8 mouse cellular contexts compared by ENCODE assay signal in the genomic region with DNA sequence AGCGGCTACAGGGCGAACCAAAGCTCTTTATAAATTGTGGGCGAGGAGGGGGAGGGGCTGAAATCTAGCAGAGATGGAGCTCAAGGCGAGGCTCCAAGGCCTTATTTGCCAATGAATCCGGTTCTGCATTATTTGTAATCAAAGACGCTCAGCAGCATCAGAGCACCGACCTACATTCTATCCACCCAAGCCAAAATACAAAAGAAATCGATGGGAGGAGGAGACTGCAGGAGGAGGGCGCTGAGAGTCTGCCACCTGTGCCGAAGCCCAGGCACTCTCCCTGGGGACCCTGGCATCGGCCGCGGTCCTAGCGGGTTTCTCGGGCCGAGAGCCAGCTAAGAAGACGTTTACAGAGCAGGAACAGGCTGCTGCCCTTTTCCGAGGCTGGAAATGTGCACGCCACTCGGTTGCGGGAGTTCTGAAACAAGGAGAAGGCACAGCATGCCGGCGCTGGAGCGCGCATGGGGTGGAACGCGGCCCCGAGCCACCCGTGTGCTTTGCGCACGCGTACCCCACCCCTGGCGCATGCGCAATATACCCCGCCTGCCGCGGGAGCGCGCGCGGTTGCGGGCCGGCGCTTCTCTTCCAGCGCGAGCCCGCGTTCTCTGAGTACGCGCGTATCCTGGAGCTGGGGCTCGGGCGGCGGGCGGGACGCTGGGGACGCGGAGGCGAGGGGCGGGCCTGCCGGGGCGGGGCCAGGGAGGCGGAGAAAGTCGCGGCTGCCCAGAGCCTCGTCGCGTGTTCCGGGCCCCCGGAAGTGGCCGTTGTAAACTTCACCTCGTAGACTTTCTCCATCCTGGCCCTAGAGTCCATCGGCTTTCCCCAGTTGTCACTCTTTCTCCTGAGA. TPM values are rescaled to one million over a fixed set of nuclear protein-coding genes. Genes with fewer than 3 reads are reported as not detected.
DNase-seq lines count a peak whose midpoint lies in the region; ATAC-seq and TF ChIP-seq lines count a peak whose summit lies in the region.

A gene (plus strand): TSS at position 703 of the 847 bp plus-strand sequence.

- H3K9me3 ChIP-seq in ES-Bruce4 (replicated peaks; ENCODE audit: control insufficient read depth, insufficient read depth, low read length, poor library complexity, severe bottlenecking), result no peaks in the 10 kb centered on the region
- no peaks in the 10 kb centered on the region for H3K9me3 ChIP-seq in forebrain, embryonic 14.5 days (replicated peaks; ENCODE audit: control insufficient read depth, low read length)

- DNase-seq in forebrain, embryonic 14.5 days (ENCODE audit: low spot score), result peak; percentile 98
- peak; percentile 89 for DNase-seq in heart, postnatal 25 days (ENCODE audit: low spot score)
- peak; percentile 91 to 94 for DNase-seq in layer of hippocampus, adult 18-20 months (ENCODE audit: low spot score in 2 of 2)
- DNase-seq in lung, adult 2 months, result peak; percentile 88
- peak; percentile 90 to 92 for DNase-seq in thymus, adult 18-20 months

- no peaks in the 10 kb centered on the region for H3K36me3 ChIP-seq in ES-Bruce4 (ENCODE audit: control insufficient read depth, insufficient read depth, low read length, poor library complexity, severe bottlenecking)
- H3K36me3 ChIP-seq in forebrain, embryonic 14.5 days (ENCODE audit: control insufficient read depth, insufficient read depth, low read length), result no peaks in the 10 kb centered on the region

- H3K4me2 ChIP-seq in forebrain, embryonic 14.5 days (ENCODE audit: low read length), result peak within 1 kb of the TSS; percentile 85

- TF ChIP-seq CTCF in ES-Bruce4 (IDR thresholded peaks at IDR 0.05; ENCODE audit: low read depth, low read length), result no peak
- TF ChIP-seq CTCF in lung, adult 2 months (IDR thresholded peaks at IDR 0.05; ENCODE audit: insufficient read depth, low read length), result no peak

- peak within 1 kb of the TSS; percentile 92 for H3K4me3 ChIP-seq in ES-Bruce4 (ENCODE audit: low read depth, low read length)
- peak within 1 kb of the TSS; percentile 70 for H3K4me3 ChIP-seq in forebrain, embryonic 14.5 days (ENCODE audit: low read depth, low read length)
- peak within 1 kb of the TSS; percentile 92 for H3K4me3 ChIP-seq in lung, adult 2 months (replicated peaks; ENCODE audit: extremely low read depth, low read depth, low read length)

- peak; percentile 93 for ATAC-seq in cerebellum, adult (ENCODE audit: insufficient number of reproducible peaks, low FRiP score, low TSS enrichment)
- peak; percentile 94 for ATAC-seq in forebrain, embryonic 14.5 days
- peak; percentile 92 for ATAC-seq in neutrophil, adult 5-6 weeks (ENCODE audit: extremely low read depth, insufficient number of reproducible peaks, low FRiP score, poor library complexity, severe bottlenecking)

- intact Hi-C loops in heart, postnatal 25 days (cut with DNase I), result loop anchor here (2.0 to 5.0 kb wide), 3 partner anchors 36 to 108 kb away; a partner anchor contains a TSS

- H3K9ac ChIP-seq in ES-Bruce4 (ENCODE audit: low read depth, poor library complexity, severe bottlenecking), result peak within 1 kb of the TSS; percentile 69
- peak within 1 kb of the TSS; percentile 85 for H3K9ac ChIP-seq in forebrain, embryonic 14.5 days (ENCODE audit: low read length)

- peak; percentile 83 for TF ChIP-seq POLR2A in ES-Bruce4 (IDR thresholded peaks at IDR 0.05; ENCODE audit: insufficient read depth, low read length)
- peak; percentile 94 for TF ChIP-seq POLR2A in lung, adult 2 months (IDR thresholded peaks at IDR 0.05; ENCODE audit: borderline replicate concordance, extremely low read depth, low read depth, low read length)

- peak within 1 kb of the TSS; percentile 94 for H3K27ac ChIP-seq in ES-Bruce4 (ENCODE audit: insufficient read depth, low read length)
- H3K27ac ChIP-seq in forebrain, embryonic 14.5 days (ENCODE audit: low read depth, low read length), result peak within 1 kb of the TSS; percentile 100

- no peaks in the 10 kb centered on the region for H3K27me3 ChIP-seq in ES-Bruce4 (ENCODE audit: control insufficient read depth, insufficient read depth, low read length, poor library complexity, severe bottlenecking)
- H3K27me3 ChIP-seq in forebrain, embryonic 14.5 days (replicated peaks; ENCODE audit: control insufficient read depth, insufficient read depth, low read length), result no peaks in the 10 kb centered on the region

- no peak for TF ChIP-seq EP300 in ES-Bruce4 (IDR thresholded peaks at IDR 0.05; ENCODE audit: insufficient read depth, low read depth, low read length)

- H3K4me1 ChIP-seq in ES-Bruce4 (ENCODE audit: control insufficient read depth, insufficient read depth, low read length), result peaks cover 1% of the 10 kb centered on the region
- H3K4me1 ChIP-seq in forebrain, embryonic 14.5 days (ENCODE audit: control insufficient read depth, insufficient read depth, low read length), result peaks cover 8% of the 10 kb centered on the region
- H3K4me1 ChIP-seq in lung, adult 2 months (ENCODE audit: control insufficient read depth, insufficient read depth, low read length), result no peaks in the 10 kb centered on the region; the same call in 1 of the 2 replicates

- under 1% methylated on average over 69 of the region's 73 CpGs for WGBS in forebrain, embryonic 14.5 days
- under 1% methylated on average over 73 of the region's 73 CpGs for WGBS in lung, adult 2 months

RNA-seq across cellular contexts. Expression of the gene that starts here (rescaled TPM):
- 8.7 and 9.2 TPM in 2 replicates for polyA plus RNA-seq in ES-Bruce4 (2011; ENCODE audit: insufficient read depth, insufficient read length, low read depth, missing spikeins)
- 3.8 and 6.1 TPM in 2 replicates for polyA plus RNA-seq in forebrain, embryonic 14.5 days (2014; fragmentation: Nextera tagmentation; extraction: Ambion mirVana)
- 1 to 10 TPM in 1 of 2 experiments, under 1 TPM in 1; 0.78 to 1.0 TPM for total RNA-seq in heart, postnatal 25 days (2021)
- 1 to 10 TPM; 4.0 to 6.0 TPM for total RNA-seq in layer of hippocampus, adult 18-20 months (2021)
- 0.81 and 1.5 TPM in 2 replicates for polyA plus RNA-seq in lung, adult 2 months (2012; rRNA removed)
- total RNA-seq in neutrophil, adult 5-6 weeks (2017), result 22.3 TPM in 2 replicates

Comparison
In these comparisons a context has a peak if more than half of its experiments do, and no peak if none do; other contexts are left out.
1. Peak in every context shown above with its lines: DNase-seq, ATAC-seq, H3K4me3 ChIP-seq and H3K27ac ChIP-seq.